In genomic region chr2:146611886-146612521, GRCm38 (mm10) we compare ENCODE assay signal across 9 mouse cellular contexts.
DNase-seq lines count a peak whose midpoint lies in the region; ATAC-seq and TF ChIP-seq lines count a peak whose summit lies in the region.
"Had no signal": no experiment of that assay in that cellular context is flagged by ENCODE, and none has a peak within 500 bp of the region (broad histone marks: within the 10 kb centered on the region; RNA-seq: fewer than 3 reads in every experiment).

No protein-coding gene starts in this region.

- H3K27ac ChIP-seq in embryonic facial prominence, embryonic 11.5 days (replicated peaks; ENCODE audit: low read depth, low read length), result no peak overlapping the region
- no peak overlapping the region for H3K27ac ChIP-seq in heart, adult 2 months
- H3K27ac ChIP-seq in liver, embryonic 11.5 days (ENCODE audit: low read depth, low read length), result no peak overlapping the region
- no peak overlapping the region for H3K27ac ChIP-seq in neural tube, embryonic 11.5 days (ENCODE audit: low read depth, low read length)
- no peak overlapping the region for H3K27ac ChIP-seq in stomach, postnatal 0 days (replicated peaks)
- H3K27ac ChIP-seq: embryonic facial prominence, embryonic 15.5 days had no signal

- 41% methylated on average over 6 of the region's 6 CpGs for WGBS in embryonic facial prominence, embryonic 11.5 days
- WGBS in heart, adult 2 months, result 38% methylated on average over 6 of the region's 6 CpGs
- 42% methylated on average over 6 of the region's 6 CpGs for WGBS in liver, embryonic 11.5 days
- 43% methylated on average over 6 of the region's 6 CpGs for WGBS in neural tube, embryonic 11.5 days
- 34% methylated on average over 6 of the region's 6 CpGs for WGBS in stomach, postnatal 0 days

- intact Hi-C loops in heart, adult 2 months (cut with DNase I), result loop anchor here (5.0 kb wide), 3 partner anchors 95 to 655 kb away; no protein-coding TSS in a partner anchor

- H3K4me1 ChIP-seq in embryonic facial prominence, embryonic 11.5 days (ENCODE audit: control insufficient read depth, insufficient read depth, low read length), result no peaks in the 10 kb centered on the region
- no peaks in the 10 kb centered on the region for H3K4me1 ChIP-seq in heart, adult 2 months (ENCODE audit: control insufficient read depth, insufficient read depth, low read length)
- no peaks in the 10 kb centered on the region for H3K4me1 ChIP-seq in liver, embryonic 11.5 days (replicated peaks; ENCODE audit: control insufficient read depth, insufficient read depth, low read length)
- H3K4me1 ChIP-seq in neural tube, embryonic 11.5 days (ENCODE audit: control insufficient read depth, insufficient read depth, low read length), result no peaks in the 10 kb centered on the region
- 0 out of 2 replicates have a peak, but pooled peaks cover 2% of the 10 kb centered on the region for H3K4me1 ChIP-seq in stomach, postnatal 0 days (replicated peaks; ENCODE audit: control insufficient read depth, insufficient read depth)
- H3K4me1 ChIP-seq: embryonic facial prominence, embryonic 15.5 days had no signal

- ATAC-seq in embryonic facial prominence, embryonic 11.5 days (replicated peaks; ENCODE audit: insufficient number of reproducible peaks, low FRiP score, low TSS enrichment, low read depth), result 0 out of 2 replicates have a peak, but pooled peaks have one; percentile 41
- ATAC-seq in liver, embryonic 11.5 days (replicated peaks; ENCODE audit: low FRiP score), result peak; percentile 40
- no peak for ATAC-seq in neural tube, embryonic 11.5 days (ENCODE audit: insufficient read depth, low FRiP score, low TSS enrichment)
- ATAC-seq in stomach, postnatal 0 days (ENCODE audit: low FRiP score, low TSS enrichment), result peak; percentile 51

- H3K79me2 ChIP-seq in C2C12 (ENCODE audit: control insufficient read depth, insufficient read depth), result no peaks in the 10 kb centered on the region
- no peaks in the 10 kb centered on the region for H3K79me2 ChIP-seq in heart, adult 2 months (replicated peaks; ENCODE audit: control insufficient read depth, insufficient read depth, low read length)

- no peaks in the 10 kb centered on the region for H3K9me3 ChIP-seq in embryonic facial prominence, embryonic 11.5 days (replicated peaks; ENCODE audit: control insufficient read depth, low read length)
- H3K9me3 ChIP-seq in liver, embryonic 11.5 days (ENCODE audit: control insufficient read depth, low read length), result no peaks in the 10 kb centered on the region
- no peaks in the 10 kb centered on the region for H3K9me3 ChIP-seq in neural tube, embryonic 11.5 days (ENCODE audit: control insufficient read depth, low read length)
- no peaks in the 10 kb centered on the region for H3K9me3 ChIP-seq in stomach, postnatal 0 days (ENCODE audit: control insufficient read depth, low read length)
- H3K9me3 ChIP-seq: embryonic facial prominence, embryonic 15.5 days had no signal

- no peaks in the 10 kb centered on the region for H3K36me3 ChIP-seq in C2C12 (ENCODE audit: control insufficient read depth, insufficient read depth)
- no peaks in the 10 kb centered on the region for H3K36me3 ChIP-seq in embryonic facial prominence, embryonic 11.5 days (replicated peaks; ENCODE audit: control insufficient read depth, insufficient read depth, low read depth, low read length)
- H3K36me3 ChIP-seq in heart, adult 2 months (ENCODE audit: control insufficient read depth, insufficient read depth, low read length), result no peaks in the 10 kb centered on the region
- no peaks in the 10 kb centered on the region for H3K36me3 ChIP-seq in liver, embryonic 11.5 days (ENCODE audit: control insufficient read depth, insufficient read depth, low read length)
- H3K36me3 ChIP-seq in neural tube, embryonic 11.5 days (ENCODE audit: control insufficient read depth, insufficient read depth, low read length), result no peaks in the 10 kb centered on the region
- no peaks in the 10 kb centered on the region for H3K36me3 ChIP-seq in stomach, postnatal 0 days (ENCODE audit: control insufficient read depth, insufficient read depth, low read length)
- H3K36me3 ChIP-seq: embryonic facial prominence, embryonic 15.5 days had no signal

- H3K9ac ChIP-seq in embryonic facial prominence, embryonic 11.5 days (replicated peaks; ENCODE audit: low read length), result no peak overlapping the region
- H3K9ac ChIP-seq in heart, adult 2 months (ENCODE audit: low read depth, low read length), result no peak overlapping the region
- no peak overlapping the region for H3K9ac ChIP-seq in liver, embryonic 11.5 days (ENCODE audit: low read depth, low read length)
- H3K9ac ChIP-seq in neural tube, embryonic 11.5 days (ENCODE audit: low read length), result no peak overlapping the region
- H3K9ac ChIP-seq in stomach, postnatal 0 days (ENCODE audit: low read length), result no peak overlapping the region
- H3K9ac ChIP-seq: embryonic facial prominence, embryonic 15.5 days had no signal

- H3K79me3 ChIP-seq in C2C12 (ENCODE audit: low read depth), result no peaks in the 10 kb centered on the region

- no peak for TF ChIP-seq POLR2A in heart, adult 2 months (IDR thresholded peaks at IDR 0.05; ENCODE audit: insufficient read depth, low read depth, low read length)

- H3K4me3 ChIP-seq in C2C12 (ENCODE audit: insufficient read depth, poor library complexity, severe bottlenecking), result no peak overlapping the region
- no peak overlapping the region for H3K4me3 ChIP-seq in embryonic facial prominence, embryonic 11.5 days (ENCODE audit: low read depth, low read length)
- H3K4me3 ChIP-seq in heart, adult 2 months, result no peak overlapping the region
- no peak overlapping the region for H3K4me3 ChIP-seq in liver, embryonic 11.5 days (ENCODE audit: low read depth, low read length)
- no peak overlapping the region for H3K4me3 ChIP-seq in neural tube, embryonic 11.5 days (ENCODE audit: low read depth, low read length)
- H3K4me3 ChIP-seq in stomach, postnatal 0 days (ENCODE audit: low read depth, low read length), result no peak overlapping the region

- H3ac ChIP-seq in C2C12 (ENCODE audit: control insufficient read depth, insufficient read length, low read depth), result no peak overlapping the region

- peak; percentile 17 for TF ChIP-seq CTCF in C2C12 (IDR thresholded peaks at IDR 0.05; ENCODE audit: control insufficient read depth, insufficient read depth, insufficient read length)
- peak; percentile 90 for TF ChIP-seq CTCF in heart, adult 2 months (IDR thresholded peaks at IDR 0.05)
- peak; percentile 88 for TF ChIP-seq CTCF in stomach, postnatal 0 days (IDR thresholded peaks at IDR 0.05; ENCODE audit: low read depth)

- H3K27me3 ChIP-seq in C2C12 (ENCODE audit: control insufficient read depth, insufficient read depth, insufficient read length), result no peaks in the 10 kb centered on the region
- no peaks in the 10 kb centered on the region for H3K27me3 ChIP-seq in embryonic facial prominence, embryonic 11.5 days (ENCODE audit: control insufficient read depth, insufficient read depth, low read length)
- H3K27me3 ChIP-seq in heart, adult 2 months (ENCODE audit: control insufficient read depth, insufficient read depth, low read length), result no peaks in the 10 kb centered on the region
- H3K27me3 ChIP-seq in liver, embryonic 11.5 days (replicated peaks; ENCODE audit: control insufficient read depth, insufficient read depth, low read length), result no peaks in the 10 kb centered on the region
- no peaks in the 10 kb centered on the region for H3K27me3 ChIP-seq in neural tube, embryonic 11.5 days (ENCODE audit: control insufficient read depth, insufficient read depth, low read length)
- no peaks in the 10 kb centered on the region for H3K27me3 ChIP-seq in stomach, postnatal 0 days (ENCODE audit: control insufficient read depth, insufficient read depth, low read length)

- DNase-seq in adrenal gland, postnatal 36 days, result peak; percentile 70 to 79
- peak; percentile 83 for DNase-seq in embryonic facial prominence, embryonic 11.5 days (ENCODE audit: low spot score)
- peak; percentile 55 to 73 for DNase-seq in heart, adult 2 months
- DNase-seq in kidney, adult 9 months, result peak; percentile 68
- peak; percentile 70 for DNase-seq in liver, embryonic 11.5 days (ENCODE audit: low spot score)
- peak; percentile 82 for DNase-seq in neural tube, embryonic 11.5 days (ENCODE audit: low spot score)
- peak; percentile 81 for DNase-seq in stomach, postnatal 0 days (ENCODE audit: low spot score)

- no peak overlapping the region for H3K4me2 ChIP-seq in embryonic facial prominence, embryonic 11.5 days (ENCODE audit: low read depth, low read length)
- no peak overlapping the region for H3K4me2 ChIP-seq in liver, embryonic 11.5 days
- no peak overlapping the region for H3K4me2 ChIP-seq in neural tube, embryonic 11.5 days (ENCODE audit: low read depth)
- no peak overlapping the region for H3K4me2 ChIP-seq in stomach, postnatal 0 days (replicated peaks; ENCODE audit: low read depth)

- TF ChIP-seq EP300 in heart, adult 2 months (IDR thresholded peaks at IDR 0.05; ENCODE audit: insufficient read depth, low read depth, low read length), result no peak
- no peak for TF ChIP-seq EP300 in stomach, postnatal 0 days (optimal IDR thresholded peaks at IDR 0.05)

TF ChIP-seq in C2C12, 6 proteins besides CTCF, POLR2A, EP300 and RAD21:
- no peak for TF ChIP-seq MAX (IDR thresholded peaks at IDR 0.05)
- no peak for TF ChIP-seq FOSL1 (IDR thresholded peaks at IDR 0.05; ENCODE audit: insufficient read depth, low read length, poor library complexity, severe bottlenecking)
- no peak for TF ChIP-seq CEBPB (IDR thresholded peaks at IDR 0.05; ENCODE audit: low read depth)
- TF ChIP-seq MYOD1 (IDR thresholded peaks at IDR 0.05; ENCODE audit: control insufficient read depth, insufficient read length, low read depth), result no peak
- TF ChIP-seq USF1 (IDR thresholded peaks at IDR 0.05; ENCODE audit: low read depth), result no peak
- TF ChIP-seq MYOG (IDR thresholded peaks at IDR 0.05; ENCODE audit: control insufficient read depth, extremely low read depth, insufficient read length), result no peak

Comparison
In these comparisons a context has a peak if more than half of its experiments do, and no peak if none do; other contexts are left out.
1. CTCF ChIP-seq: peak in every context shown above with its lines; median percentile 90 in heart, adult 2 months; 88 in stomach, postnatal 0 days; 17 in C2C12.